Mouse (Mus musculus) MEL (cell line): ENCODE results near the gene Pou6f1.

ENCODE experiments used
- E2F4 ChIP-seq: IDR thresholded peaks from 2 replicates; pipeline ENCODE4 v1.6.1; 2011; ENCODE audit warnings: low read depth, low read length, improper control_type of control experiment, borderline replicate concordance
- NRF1 ChIP-seq: IDR thresholded peaks from 2 replicates; pipeline ENCODE4 v1.6.1; 2014; ENCODE audit warnings: low read depth, mild to moderate bottlenecking, inconsistent platforms, low read length, improper control_type of control experiment, moderate library complexity; ENCODE audit not compliant: poor library complexity, insufficient read depth, severe bottlenecking
- POLR2A ChIP-seq, 2 experiments: IDR thresholded peaks; 2 replicates each; pipeline ENCODE4 v1.6.1; 2011 to 2012; ENCODE audit warnings: low read length in 2 of 2, mild to moderate bottlenecking in 2 of 2, control low read depth in 1 of 2, improper control_type of control experiment in 1 of 2, low read depth in 1 of 2, moderate library complexity in 1 of 2; ENCODE audit not compliant: control insufficient read depth in 1 of 2, insufficient read depth in 1 of 2, poor library complexity in 1 of 2
- SIN3A ChIP-seq: IDR thresholded peaks from 2 replicates; pipeline ENCODE4 v1.6.1; 2012; ENCODE audit warnings: low read length, improper control_type of control experiment, inconsistent platforms

DNA sequence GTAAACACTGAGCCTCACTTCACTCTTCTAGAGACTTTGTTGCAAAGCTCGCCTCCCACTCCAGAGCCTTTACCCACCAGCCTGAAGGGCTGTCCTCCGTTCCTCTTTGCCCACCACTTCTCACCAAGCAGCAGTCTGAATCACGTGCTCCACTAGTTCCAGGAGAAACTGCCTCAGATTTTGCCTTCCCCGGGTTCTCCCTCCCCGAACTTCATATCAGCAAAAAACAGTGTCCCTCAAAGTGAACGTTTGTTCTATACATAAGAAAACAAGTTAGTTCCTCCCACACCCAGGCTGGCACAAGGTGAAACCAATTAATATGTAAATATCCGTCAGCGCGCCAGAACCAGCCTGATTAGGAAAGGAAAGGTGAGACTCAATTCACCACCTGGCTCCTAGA is 35.5 kb upstream of the Pou6f1 start:
- TF ChIP-seq POLR2A (IDR thresholded peaks at IDR 0.05; ENCODE audit: control insufficient read depth in 1 of 2, insufficient read depth in 1 of 2, low read depth in 1 of 2, low read length in 2 of 2, poor library complexity in 1 of 2) (no peak), SIN3A (no peak), NRF1 (no peak), E2F4 (no peak)
